Mouse (Mus musculus): ENCODE measurements at regions not wholly inside any gene's neighbourhood (a gene's known extent, or its start where the extent isn't known, plus 50 kb on each side); places are given as distances from the start of the nearest gene placed in this dataset.

DNA sequence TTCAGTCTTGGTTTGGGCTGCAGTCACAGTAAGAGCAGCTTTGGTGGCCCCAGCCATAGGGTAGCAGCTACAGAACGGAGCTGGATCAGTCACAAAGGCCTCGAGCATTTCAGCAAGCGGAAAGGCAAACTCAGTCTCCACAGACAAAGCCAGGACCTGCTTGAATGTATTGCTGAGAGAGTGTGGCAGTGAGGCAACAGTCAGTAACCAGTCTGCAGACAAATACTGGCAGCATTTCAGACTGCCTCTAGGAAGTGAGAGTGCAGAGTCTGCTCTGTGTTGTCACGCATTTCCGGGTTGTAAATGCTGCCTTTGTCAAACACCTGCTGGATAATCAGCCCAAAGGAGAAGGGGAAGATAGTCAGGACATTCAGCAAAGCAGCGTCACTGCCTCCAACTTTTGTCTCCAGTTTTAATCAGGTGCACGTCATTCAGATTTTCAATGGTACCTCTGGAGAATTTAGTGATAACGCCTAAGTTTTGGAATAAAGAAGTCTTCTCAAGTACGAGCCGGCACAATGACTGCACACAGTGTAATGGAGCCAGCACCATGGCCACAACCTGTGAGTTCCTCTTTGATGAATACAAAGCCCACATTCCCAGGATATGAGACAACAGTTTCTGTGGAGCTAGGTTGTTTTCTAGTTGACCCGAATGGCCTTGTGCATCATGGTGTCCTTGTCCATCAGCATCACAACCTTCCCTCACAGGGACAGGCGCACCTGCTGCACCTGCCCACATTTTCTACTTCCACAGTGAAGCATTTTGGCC, 224.3 kb upstream of the Tmem161b start:
- DNase-seq (ENCODE audit: low read depth, low spot score), result no peak

DNA sequence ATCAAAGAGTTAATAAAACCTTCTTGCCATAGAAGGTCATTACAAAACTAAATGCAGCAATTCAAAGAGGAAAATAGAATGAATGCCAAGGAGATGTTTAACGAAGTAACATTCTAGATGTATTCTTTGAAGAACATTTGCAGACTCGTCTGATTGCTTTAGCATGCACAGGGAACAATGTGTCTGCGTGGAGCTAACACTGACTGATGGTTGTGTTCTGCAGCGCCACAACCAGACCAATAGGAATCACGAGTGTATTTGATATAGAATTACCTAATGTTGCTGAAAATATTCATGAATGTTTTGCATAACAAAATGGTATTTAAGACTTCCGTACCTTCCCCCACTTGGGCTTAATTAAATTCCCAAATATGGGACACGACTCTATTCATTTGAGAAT, 200.3 kb upstream of the Tmem161b start:
- no peak for DNase-seq (ENCODE audit: low read depth, low spot score)

DNA sequence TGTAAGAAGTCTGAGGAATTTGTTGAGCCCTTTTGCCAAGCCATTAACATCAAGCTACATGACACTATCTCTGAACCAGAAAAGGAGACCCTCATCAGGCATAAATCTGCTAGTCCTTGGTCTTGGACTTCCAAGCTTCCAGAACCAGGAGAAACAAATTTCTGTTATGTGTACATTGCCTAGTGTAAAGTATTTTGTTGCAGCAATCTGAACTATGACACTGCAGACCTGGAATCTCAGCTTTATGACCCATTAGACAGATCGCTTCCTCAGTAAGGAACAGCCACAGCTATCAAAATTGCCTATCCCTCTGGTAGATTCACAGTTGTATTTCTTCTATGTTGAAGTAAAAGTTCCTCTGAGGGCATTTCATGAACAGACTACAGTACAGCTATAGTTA, 199.1 kb upstream of the Tmem161b start:
- DNase-seq (ENCODE audit: low read depth, low spot score), result no peak

DNA sequence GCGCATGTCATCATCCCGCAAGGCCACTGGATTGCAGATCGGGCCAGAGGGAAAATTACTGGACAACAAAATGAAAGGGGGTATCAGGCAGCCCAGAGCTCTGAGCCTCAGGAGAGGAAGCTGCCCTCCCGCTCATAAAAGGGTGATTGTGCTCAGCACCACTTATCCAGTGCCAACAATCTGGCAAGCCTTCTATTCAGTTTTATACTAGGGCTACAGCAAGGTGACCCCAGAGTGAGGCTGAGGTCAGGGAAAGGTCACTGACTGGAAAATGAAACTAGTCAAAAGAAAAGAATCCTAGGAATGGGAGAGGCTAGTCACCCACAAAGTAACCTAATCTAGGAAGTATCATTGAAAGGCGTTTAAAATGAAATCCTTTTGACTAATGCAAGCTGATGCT, 198.5 kb upstream of the Tmem161b start:
- DNase-seq (ENCODE audit: low read depth, low spot score), result no peak

GRCm38 (mm10) chr13:84025348-84025747, 196.7 kb upstream of the Tmem161b start:
- DNase-seq (ENCODE audit: low read depth, low spot score), result no peak

GRCm38 (mm10) chr13:84047736-84048135, 174.4 kb upstream of the Tmem161b start:
- DNase-seq (ENCODE audit: low read depth, low spot score), result no peak

DNA sequence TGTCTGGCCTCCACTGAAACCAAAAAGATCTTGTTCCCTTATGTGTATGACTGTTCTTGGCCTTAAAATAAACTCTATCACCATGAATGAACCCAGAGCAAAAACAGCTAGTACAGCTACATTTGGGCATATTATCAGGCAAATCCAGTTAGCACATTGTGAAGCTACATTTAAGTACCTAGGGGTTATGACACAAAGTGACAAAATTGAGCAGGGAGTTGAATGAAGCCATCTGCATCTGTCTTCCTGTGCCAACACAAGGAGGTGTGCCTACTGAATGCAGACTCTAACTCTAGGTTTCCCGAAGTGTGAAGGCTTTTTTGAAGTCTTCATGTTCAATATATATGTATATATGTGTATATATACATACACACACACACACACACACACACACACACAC, 169.9 kb upstream of the Tmem161b start:
- DNase-seq (ENCODE audit: low read depth, low spot score), result no peak

- no peak for DNase-seq (ENCODE audit: low read depth, low spot score)
Measured at GRCm38 (mm10) chr13:84054956-84055355, 167.1 kb upstream of the Tmem161b start.

DNA sequence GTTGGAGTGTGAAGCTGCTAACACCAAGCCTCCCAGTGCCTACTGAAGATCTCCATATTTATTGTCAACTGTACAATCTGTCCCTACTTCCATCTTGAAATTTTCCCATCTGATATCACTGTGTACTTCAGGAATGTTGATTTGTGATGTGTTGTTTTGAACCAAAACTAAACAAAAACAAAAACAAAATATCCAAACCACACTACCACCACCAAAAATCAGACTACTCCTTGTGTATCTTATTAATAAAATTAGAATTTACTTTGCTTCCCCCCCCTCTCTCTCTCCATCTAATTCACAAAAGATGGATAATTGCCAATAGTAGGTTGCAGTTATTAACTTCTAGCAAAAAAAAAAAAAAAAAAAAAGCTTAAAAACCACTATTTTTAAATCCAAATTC, 166.5 kb upstream of the Tmem161b start:
- no peak for DNase-seq (ENCODE audit: low read depth, low spot score)

GRCm38 (mm10) chr13:84056451-84056850, 165.6 kb upstream of the Tmem161b start:
- no peak for DNase-seq (ENCODE audit: low read depth, low spot score)

DNA sequence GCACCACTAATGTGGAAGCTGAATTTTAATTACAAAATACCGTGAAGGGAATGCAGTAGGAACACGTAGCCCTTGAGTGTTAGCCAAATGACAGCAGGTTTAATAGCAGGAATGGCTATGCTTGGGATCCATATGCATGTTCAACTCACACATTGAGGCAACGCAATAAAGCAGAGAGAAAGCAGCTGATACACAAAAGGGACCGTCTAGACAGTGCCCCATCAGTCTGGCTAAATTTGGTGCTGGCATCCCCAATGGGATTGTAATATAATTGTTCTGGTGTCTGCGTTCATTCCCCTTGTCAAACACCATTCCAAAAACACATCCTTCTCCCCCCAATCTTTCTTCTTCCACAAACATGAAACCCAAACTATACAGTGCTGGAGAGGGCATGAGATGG, 165.1 kb upstream of the Tmem161b start:
- no peak for DNase-seq (ENCODE audit: low read depth, low spot score)

DNA sequence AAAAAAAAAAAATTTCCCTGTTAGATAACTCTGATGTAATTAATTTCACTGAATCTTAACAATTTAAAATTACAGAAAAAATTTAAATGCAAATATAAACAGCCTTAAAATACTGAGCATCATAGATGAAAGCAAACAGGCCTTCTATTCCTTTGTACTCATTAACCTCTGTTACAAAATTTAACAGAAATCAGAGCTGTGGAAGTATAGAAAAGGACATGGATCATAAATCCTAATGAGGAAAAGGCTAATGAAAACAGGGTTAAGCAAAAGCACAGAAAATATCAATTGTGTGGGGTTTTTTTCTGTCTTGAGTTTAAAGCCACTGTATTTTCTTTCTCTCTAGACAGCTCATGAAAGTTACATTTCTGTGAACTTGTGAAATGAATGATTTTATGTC, 164.6 kb upstream of the Tmem161b start:
- DNase-seq (ENCODE audit: low read depth, low spot score), result no peak

- no peak for DNase-seq (ENCODE audit: low read depth, low spot score)
Measured at GRCm38 (mm10) chr13:84058251-84058650, 163.8 kb upstream of the Tmem161b start.

- no peak for DNase-seq (ENCODE audit: low read depth, low spot score)
Measured at GRCm38 (mm10) chr13:84059031-84059651, 163.0 kb upstream of the Tmem161b start.

DNA sequence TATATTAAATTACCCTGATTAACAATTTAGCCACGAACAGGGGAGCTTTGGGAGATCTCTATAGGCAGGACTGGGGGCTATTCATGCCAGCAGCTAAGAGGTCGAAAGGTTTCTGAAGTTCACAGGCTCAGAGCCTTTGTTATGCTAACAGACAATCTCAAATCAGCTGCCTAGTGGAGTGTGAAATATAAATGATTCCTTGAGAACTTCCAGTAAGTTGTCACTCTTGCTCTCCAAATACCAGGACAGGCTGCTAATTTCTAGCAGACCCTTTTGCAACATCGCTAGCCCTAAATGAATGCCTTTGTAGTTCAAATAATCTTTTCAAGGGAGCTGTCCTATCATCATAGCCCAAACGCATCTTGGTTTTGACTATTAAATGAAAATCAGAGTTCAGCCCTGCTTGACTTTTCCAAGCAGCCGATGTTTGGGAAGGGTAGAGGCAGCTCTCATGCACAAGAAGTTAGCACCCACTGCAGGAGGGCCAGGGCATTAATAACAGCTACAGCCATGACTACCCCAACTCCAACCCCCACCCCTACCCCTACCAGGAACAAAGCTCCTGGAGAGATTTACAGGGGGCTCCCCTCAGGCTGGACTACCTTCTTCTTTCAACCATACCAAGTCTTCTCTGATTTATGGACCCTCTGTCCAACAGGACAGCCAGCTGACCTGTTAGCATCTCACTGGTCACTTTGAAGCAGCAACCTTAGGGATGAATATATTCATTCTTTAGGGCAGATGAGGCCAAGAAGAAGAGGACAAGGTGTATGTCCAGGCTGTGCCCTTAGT, 162.2 kb upstream of the Tmem161b start:
- no peak for DNase-seq (ENCODE audit: low read depth, low spot score)

GRCm38 (mm10) chr13:84060453-84060834, 161.7 kb upstream of the Tmem161b start:
- no peak for DNase-seq (ENCODE audit: low read depth, low spot score)

DNA sequence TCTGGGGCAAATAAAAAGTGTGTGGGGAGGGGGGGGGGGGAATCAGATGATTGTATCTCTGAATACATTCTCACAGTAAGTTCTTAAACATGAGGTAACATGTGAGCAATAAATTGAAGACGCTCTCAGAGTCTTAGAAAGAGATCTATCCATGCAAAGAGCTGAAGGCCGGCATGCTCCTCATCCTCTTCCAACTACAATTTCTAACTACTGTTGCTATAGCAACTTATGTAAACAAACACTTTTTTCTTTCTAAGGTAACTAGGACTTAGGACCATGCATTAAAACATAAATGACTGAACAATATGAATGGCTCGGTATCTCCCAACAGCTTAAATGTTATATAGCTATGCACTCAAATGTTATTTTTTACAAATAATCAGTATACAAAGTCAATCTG, 161.2 kb upstream of the Tmem161b start:
- no peak for DNase-seq (ENCODE audit: low read depth, low spot score)

DNA sequence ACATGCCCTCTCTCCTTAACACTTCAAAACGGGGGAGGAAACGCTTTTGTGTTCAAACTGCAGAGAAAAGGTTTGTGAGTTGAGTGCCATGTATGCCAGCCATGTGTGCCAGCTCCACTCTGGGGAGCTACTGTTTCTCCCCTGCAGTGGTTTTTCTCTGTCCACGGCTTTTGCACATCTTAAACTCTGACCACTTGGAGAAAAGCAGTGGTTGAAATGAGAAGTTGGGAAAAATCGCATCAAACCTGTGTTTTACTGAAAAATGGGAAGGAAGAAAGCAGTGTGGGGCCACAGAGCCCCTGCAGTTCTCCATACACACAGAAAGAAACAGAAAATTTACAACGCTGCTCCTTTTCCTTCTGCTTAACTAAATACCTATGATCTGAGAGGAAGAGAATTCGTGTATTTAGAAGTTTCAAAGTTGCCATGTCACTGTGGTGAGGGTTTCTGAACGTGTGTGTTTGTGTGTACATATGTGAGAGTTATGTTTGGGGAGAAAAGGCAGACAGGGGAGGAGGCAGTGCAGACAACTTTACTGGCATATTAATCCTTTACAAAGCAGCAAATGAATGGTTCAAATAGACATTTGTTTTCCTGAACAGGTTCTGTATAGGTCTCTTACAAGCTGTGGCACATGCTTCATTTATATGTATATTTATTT, 160.1 kb upstream of the Tmem161b start:
- no peak for DNase-seq (ENCODE audit: low read depth, low spot score)

- DNase-seq (ENCODE audit: low read depth, low spot score), result no peak
Measured at GRCm38 (mm10) chr13:84062616-84063015, 159.5 kb upstream of the Tmem161b start.

GRCm38 (mm10) chr13:84063406-84063805, 158.7 kb upstream of the Tmem161b start:
- no peak for DNase-seq (ENCODE audit: low read depth, low spot score)

GRCm38 (mm10) chr13:84064291-84064940, 157.7 kb upstream of the Tmem161b start:
- no peak for DNase-seq (ENCODE audit: low read depth, low spot score)
